Mouse (Mus musculus) MEL (cell line): Measurements from ENCODE around the gene Wt1. TPM values are rescaled to one million over a fixed set of nuclear protein-coding genes. Genes with fewer than 3 reads are reported as not detected.

Experiments used
- DNase-seq: peaks from one replicate; pipeline ENCODE4 v3.0.0; 2011; ENCODE audit warnings: low read depth, low spot score
- H3K27ac ChIP-seq: 2 replicates; pipeline ENCODE4 v1.5.1; 2012; ENCODE audit warnings: low read depth, mild to moderate bottlenecking, control low read depth, low read length, moderate library complexity; ENCODE audit not compliant: control insufficient read depth
- H3K27me3 ChIP-seq, 2 experiments: fragments of 150-350 bp in 1 of 2; sonication (generic) in 1 of 2; 2 replicates each; pipeline ENCODE4 v1.6.1; 2012; ENCODE audit warnings: low read length in 2 of 2, mild to moderate bottlenecking in 2 of 2, improper control_type of control experiment in 1 of 2, moderate library complexity in 1 of 2; ENCODE audit not compliant: insufficient read depth in 2 of 2, control insufficient read depth in 1 of 2
- H3K36me3 ChIP-seq, 2 experiments: 2 replicates each; pipeline ENCODE4 v1.6.1; 2012 to 2014; ENCODE audit warnings: low read length in 2 of 2, improper control_type of control experiment in 1 of 2, inconsistent platforms in 1 of 2, mild to moderate bottlenecking in 1 of 2; ENCODE audit not compliant: insufficient read depth in 2 of 2, control insufficient read depth in 1 of 2
- H3K4me1 ChIP-seq, 2 experiments: fragments of 150-350 bp in 1 of 2; sonication (generic) in 1 of 2; 2 replicates each; pipeline ENCODE4 v1.6.1; 2012; ENCODE audit warnings: low read length in 2 of 2, improper control_type of control experiment in 1 of 2, mild to moderate bottlenecking in 1 of 2; ENCODE audit not compliant: insufficient read depth in 2 of 2, control insufficient read depth in 1 of 2
- H3K4me3 ChIP-seq, 2 experiments: fragments of 150-350 bp in 1 of 2; sonication (generic) in 1 of 2; 2 replicates each; pipeline ENCODE4 v1.5.1; 2012; ENCODE audit warnings: low read depth in 2 of 2, low read length in 2 of 2, mild to moderate bottlenecking in 2 of 2, moderate library complexity in 2 of 2, control low read depth in 1 of 2, improper control_type of control experiment in 1 of 2; ENCODE audit not compliant: control insufficient read depth in 1 of 2, insufficient read depth in 1 of 2
- H3K79me2 ChIP-seq: 2 replicates; pipeline ENCODE4 v1.6.1; 2012; ENCODE audit warnings: mild to moderate bottlenecking, low read length, moderate library complexity; ENCODE audit not compliant: control insufficient read depth, poor library complexity, insufficient read depth
- H3K9ac ChIP-seq: 2 replicates; pipeline ENCODE4 v1.6.1; 2012; ENCODE audit warnings: low read depth, mild to moderate bottlenecking, control low read depth, low read length, moderate library complexity; ENCODE audit not compliant: control insufficient read depth, poor library complexity, severe bottlenecking
- H3K9me3 ChIP-seq: fragments of 150-350 bp; sonication (generic); replicated peaks from 2 replicates; pipeline ENCODE4 v1.6.1; 2012; ENCODE audit warnings: mild to moderate bottlenecking, low read length, improper control_type of control experiment, moderate library complexity; ENCODE audit not compliant: insufficient read depth
- CHD1 ChIP-seq: IDR thresholded peaks from 2 replicates; pipeline ENCODE4 v1.6.1; 2012; ENCODE audit warnings: low read depth, mild to moderate bottlenecking, inconsistent platforms, low read length, improper control_type of control experiment
- E2F4 ChIP-seq: IDR thresholded peaks from 2 replicates; pipeline ENCODE4 v1.6.1; 2011; ENCODE audit warnings: low read depth, low read length, improper control_type of control experiment, borderline replicate concordance
- ELF1 ChIP-seq: IDR thresholded peaks from 2 replicates; pipeline ENCODE4 v1.6.1; 2014; ENCODE audit warnings: low read depth, mild to moderate bottlenecking, inconsistent platforms, low read length, improper control_type of control experiment, moderate library complexity
- GATA1 ChIP-seq: IDR thresholded peaks from 2 replicates; pipeline ENCODE4 v1.6.1; 2011; ENCODE audit warnings: low read depth, low read length, improper control_type of control experiment
- HCFC1 ChIP-seq: IDR thresholded peaks from 2 replicates; pipeline ENCODE4 v1.6.1; 2012; ENCODE audit warnings: low read depth, mild to moderate bottlenecking, inconsistent platforms, low read length, improper control_type of control experiment, moderate library complexity
- JUND ChIP-seq: IDR thresholded peaks from 2 replicates; pipeline ENCODE4 v1.6.1; 2011; ENCODE audit warnings: low read depth, mild to moderate bottlenecking, improper control_type of control experiment, low read length
- MAFK ChIP-seq: IDR thresholded peaks from 2 replicates; pipeline ENCODE4 v1.6.1; 2011; ENCODE audit warnings: low read depth, mild to moderate bottlenecking, low read length, improper control_type of control experiment, borderline replicate concordance
- MAX ChIP-seq: IDR thresholded peaks from 2 replicates; pipeline ENCODE4 v1.6.1; 2011; ENCODE audit warnings: low read length, improper control_type of control experiment
- MXI1 ChIP-seq: IDR thresholded peaks from 2 replicates; pipeline ENCODE4 v1.6.1; 2011; ENCODE audit warnings: mild to moderate bottlenecking, low read depth, low read length, improper control_type of control experiment
- NELFE ChIP-seq: IDR thresholded peaks from 2 replicates; pipeline ENCODE4 v1.6.1; 2011; ENCODE audit warnings: low read depth, low read length, improper control_type of control experiment
- POLR2A ChIP-seq, 2 experiments: IDR thresholded peaks; 2 replicates each; pipeline ENCODE4 v1.6.1; 2011 to 2012; ENCODE audit warnings: low read length in 2 of 2, mild to moderate bottlenecking in 2 of 2, control low read depth in 1 of 2, improper control_type of control experiment in 1 of 2, low read depth in 1 of 2, moderate library complexity in 1 of 2; ENCODE audit not compliant: control insufficient read depth in 1 of 2, insufficient read depth in 1 of 2, poor library complexity in 1 of 2
- POLR2AphosphoS2 ChIP-seq: IDR thresholded peaks from 2 replicates; pipeline ENCODE4 v1.6.1; 2011; ENCODE audit warnings: low read length, improper control_type of control experiment
- POLR2AphosphoS5 ChIP-seq: IDR thresholded peaks from 2 replicates; pipeline ENCODE4 v1.6.1; 2012; ENCODE audit warnings: low read depth, borderline replicate concordance, mild to moderate bottlenecking, inconsistent platforms, low read length, moderate library complexity, mixed read lengths
- RAD21 ChIP-seq: IDR thresholded peaks from 2 replicates; pipeline ENCODE4 v1.6.1; 2011; ENCODE audit warnings: mild to moderate bottlenecking, low read depth, low read length, improper control_type of control experiment
- RCOR1 ChIP-seq: IDR thresholded peaks from 2 replicates; pipeline ENCODE4 v1.6.1; 2012; ENCODE audit warnings: low read depth, mild to moderate bottlenecking, inconsistent platforms, low read length, improper control_type of control experiment
- SMC3 ChIP-seq: IDR thresholded peaks from 2 replicates; pipeline ENCODE4 v1.6.1; 2011; ENCODE audit warnings: low read depth, low read length, improper control_type of control experiment
- TAL1 ChIP-seq: IDR thresholded peaks from 2 replicates; pipeline ENCODE4 v1.6.1; 2012; ENCODE audit warnings: mild to moderate bottlenecking, inconsistent platforms, low read length, moderate library complexity, mixed read lengths
- TBP ChIP-seq: IDR thresholded peaks from 2 replicates; pipeline ENCODE4 v1.8.0; 2011; ENCODE audit warnings: low read depth, low read length, improper control_type of control experiment
- TCF12 ChIP-seq: IDR thresholded peaks from 2 replicates; pipeline ENCODE4 v1.6.1; 2014; ENCODE audit warnings: low read depth, mild to moderate bottlenecking, inconsistent platforms, low read length, improper control_type of control experiment, moderate library complexity
- USF1 ChIP-seq: IDR thresholded peaks from 2 replicates; pipeline ENCODE4 v1.6.1; 2014; ENCODE audit warnings: low read depth, mild to moderate bottlenecking, inconsistent platforms, low read length, improper control_type of control experiment, moderate library complexity
- ZC3H11A ChIP-seq: IDR thresholded peaks from 2 replicates; pipeline ENCODE4 v1.6.1; 2012; ENCODE audit warnings: low read depth, mild to moderate bottlenecking, inconsistent platforms, low read length, improper control_type of control experiment
- polyA plus RNA-seq, 2 experiments: library from polyadenylated mRNA; stranded (reverse) in 1 of 2; unstranded in 1 of 2; fragments of >175 nt in 1 of 2; fragments of >200 nt in 1 of 2; gene quantifications; 2 replicates each; pipeline versions ENCODE4 v1.2.1 to v1.2.4; 2012; ENCODE audit warnings: low replicate concordance in 2 of 2, low read depth in 1 of 2; ENCODE audit not compliant: insufficient read length in 2 of 2, insufficient read depth in 1 of 2, missing spikeins in 1 of 2
- total RNA-seq: library from RNA; depleted of rRNA; stranded (reverse); fragments of 300-350 nt; gene quantifications from 2 replicates; pipeline ENCODE4 v1.2.3, GENCODE M21; 2012

The Wt1 gene
- total and polyA plus RNA-seq, 3 experiments = not detected

- H3K79me2 ChIP-seq = no peaks in the 10 kb centered on the region
- TF ChIP-seq RCOR1 (no peak), POLR2AphosphoS5 (no peak), USF1 (no peak), TAL1 (no peak), SMC3 (no peak), ELF1 (no peak), POLR2AphosphoS2 (no peak), NELFE (no peak), POLR2A (IDR thresholded peaks at IDR 0.05; ENCODE audit: control insufficient read depth in 1 of 2, insufficient read depth in 1 of 2, low read depth in 1 of 2, low read length in 2 of 2, poor library complexity in 1 of 2) (no peak), TBP (no peak), CHD1 (no peak)
- no peak overlapping the region for H3K27ac ChIP-seq
- no peaks in the 10 kb centered on the region for H3K36me3 ChIP-seq
- H3K9ac ChIP-seq = no peak overlapping the region
- H3K9me3 ChIP-seq = no peaks in the 10 kb centered on the region
- no peak overlapping the region for H3K4me3 ChIP-seq
- H3K27me3 ChIP-seq = no peaks in the 10 kb centered on the region
- no peaks in the 10 kb centered on the region for H3K4me1 ChIP-seq
- DNase-seq = no peak
Observed at GRCm38 (mm10) chr2:105128564-105128963, 2.2 kb downstream of the Wt1 start.

- Histone ChIP-seq H3K27me3 (peaks cover 0 to 2% of the 10 kb centered on the region in 2 experiments; a peak in 1 of 4 replicates), H3K36me3 (no peaks in the 10 kb centered on the region), H3K9ac (no peak overlapping the region), H3K27ac (no peak overlapping the region), H3K9me3 (no peaks in the 10 kb centered on the region), H3K4me3 (no peak overlapping the region), H3K4me1 (no peaks in the 10 kb centered on the region), H3K79me2 (no peaks in the 10 kb centered on the region)
- DNase-seq = no peak
- TF ChIP-seq MXI1 (no peak), GATA1 (no peak), TCF12 (no peak), NELFE (no peak), POLR2AphosphoS2 (no peak), JUND (no peak), TBP (no peak), TAL1 (no peak), ZC3H11A (no peak), HCFC1 (no peak), E2F4 (no peak), RAD21 (no peak), MAFK (no peak), POLR2A (IDR thresholded peaks at IDR 0.05; ENCODE audit: control insufficient read depth in 1 of 2, insufficient read depth in 1 of 2, low read depth in 1 of 2, low read length in 2 of 2, poor library complexity in 1 of 2) (no peak), CHD1 (no peak), MAX (no peak)
Observed at GRCm38 (mm10) chr2:105130351-105131060, 4.2 kb downstream of the Wt1 start.
